Mouse (Mus musculus) spleen, adult 2 months (tissue): ENCODE measurements around the gene Abca1.

Experiments
- CTCF ChIP-seq: fragments of 200-500 bp; IDR thresholded peaks from 2 replicates; pipeline ENCODE4 v1.5.1; 2011; ENCODE audit warnings: mild to moderate bottlenecking, inconsistent platforms; ENCODE audit not compliant: insufficient read depth, insufficient read length, insufficient replicate concordance; ENCODE audit errors: extremely low read depth
- POLR2A ChIP-seq: fragments of 200-500 bp; IDR thresholded peaks from 2 replicates; pipeline ENCODE4 v1.6.1; 2011; ENCODE audit warnings: low read depth, low read length, inconsistent platforms

GRCm38 (mm10) chr4:53147046-53147445 lies 12.6 kb downstream of the Abca1 start:
- no peak for TF ChIP-seq POLR2A
- TF ChIP-seq CTCF, result no peak
